Mouse (Mus musculus): Measurements from ENCODE around the gene Cd37.
"Not testable (repeated sequence)": the region's sequence is repeated elsewhere in the genome, so short reads cannot be mapped to it uniquely, and the experiment has no call there.

Cd37 gene

DNA sequence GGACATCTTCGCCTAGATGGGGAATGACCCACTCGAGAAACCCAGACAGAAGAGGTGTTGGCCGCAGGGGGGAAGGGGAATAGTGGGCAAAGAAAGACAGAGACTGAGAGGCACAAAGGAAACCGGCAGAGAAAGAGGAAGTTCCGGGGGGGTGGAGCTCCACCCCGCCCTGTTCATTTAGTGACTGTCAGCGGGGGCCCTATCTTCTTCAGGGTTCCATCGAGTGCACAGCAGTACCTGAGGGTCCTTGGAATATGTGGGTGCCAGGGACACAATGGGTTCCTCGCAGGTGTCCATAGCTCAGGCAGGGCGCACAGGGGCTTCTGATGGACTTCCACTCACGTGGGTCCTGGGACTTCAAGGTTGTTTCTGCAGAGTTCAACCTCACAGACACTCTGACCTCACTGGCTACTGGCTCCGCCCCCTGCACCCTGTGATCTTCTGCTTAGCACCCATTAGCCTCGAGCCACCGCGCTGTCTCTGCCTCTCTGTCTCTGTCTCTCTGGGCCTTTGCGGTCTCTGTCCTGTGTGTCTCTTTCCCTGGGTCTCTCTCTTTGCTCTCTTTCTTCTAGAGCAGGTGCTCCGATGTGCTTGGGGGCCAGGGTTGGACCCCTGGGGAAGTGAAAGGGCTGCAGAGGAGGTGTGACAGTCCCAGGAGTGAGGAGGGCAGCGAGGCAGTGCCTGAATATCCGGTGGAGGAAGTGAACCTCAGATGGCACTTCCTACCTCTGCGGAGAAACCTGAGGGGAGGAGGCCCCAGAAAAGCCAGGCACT is at the start of gene Cd37:
Gene Cd37, minus strand, starts transcription at position 393 of the 774 bp plus-strand sequence.
- peak; percentile 75 for DNase-seq (ENCODE audit: low read depth, low spot score)

DNA sequence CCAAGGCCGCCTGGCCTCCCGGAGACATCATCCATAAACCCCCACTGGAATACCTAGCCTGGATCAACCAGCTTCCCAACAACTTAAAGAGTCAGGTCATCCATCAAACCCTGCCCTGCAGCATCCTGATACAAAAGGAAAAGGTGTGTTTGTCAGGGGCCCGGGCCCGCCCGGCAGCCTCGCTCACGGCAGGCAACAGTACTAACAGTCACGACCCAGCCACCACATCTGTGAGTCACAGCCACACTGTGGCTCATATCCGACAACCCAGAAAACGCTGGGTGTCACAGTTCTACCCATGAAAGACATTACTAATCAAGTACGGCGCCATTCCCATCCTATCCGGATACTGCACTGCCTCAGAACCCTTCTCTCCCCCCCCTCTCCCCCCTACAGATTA is 47.6 kb upstream of the Cd37 start:
- DNase-seq (ENCODE audit: low read depth, low spot score) = no peak

DNA sequence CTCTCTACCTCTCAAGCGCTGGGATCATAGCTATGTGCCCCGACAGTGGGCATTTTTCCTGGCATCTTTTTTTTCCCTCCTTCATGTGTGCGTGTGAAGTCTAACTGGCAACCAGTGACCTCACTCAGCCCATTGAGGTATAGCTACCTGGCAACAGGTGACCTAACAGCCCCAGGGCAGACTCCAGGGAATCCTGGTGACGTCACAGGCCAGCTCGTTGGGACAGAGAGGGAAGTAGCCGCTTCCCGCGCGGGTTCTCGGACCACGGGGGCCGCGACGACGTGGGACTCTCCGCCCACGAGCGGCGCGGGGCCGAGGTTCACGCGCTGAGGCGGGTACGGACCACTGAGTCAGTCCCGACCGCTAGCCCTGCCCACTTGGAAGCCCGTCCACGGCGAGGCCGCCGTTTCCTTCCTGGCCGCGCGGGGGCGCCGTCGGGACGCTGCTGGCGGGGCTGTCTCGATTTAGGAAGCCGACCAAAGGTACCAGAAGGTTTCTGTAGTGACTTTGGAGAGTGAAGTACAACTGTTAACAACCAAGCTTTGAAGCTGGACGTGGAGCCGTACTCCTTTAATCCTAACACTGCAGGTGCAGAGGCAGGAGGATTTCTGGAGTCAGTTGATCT is 38.3 kb upstream of the Cd37 start, which contains the start of gene Slc6a21:
Gene Slc6a21, plus strand, starts transcription at position 378 of the 625 bp plus-strand sequence.
- peak; percentile 90 for DNase-seq (ENCODE audit: low read depth, low spot score)

DNA sequence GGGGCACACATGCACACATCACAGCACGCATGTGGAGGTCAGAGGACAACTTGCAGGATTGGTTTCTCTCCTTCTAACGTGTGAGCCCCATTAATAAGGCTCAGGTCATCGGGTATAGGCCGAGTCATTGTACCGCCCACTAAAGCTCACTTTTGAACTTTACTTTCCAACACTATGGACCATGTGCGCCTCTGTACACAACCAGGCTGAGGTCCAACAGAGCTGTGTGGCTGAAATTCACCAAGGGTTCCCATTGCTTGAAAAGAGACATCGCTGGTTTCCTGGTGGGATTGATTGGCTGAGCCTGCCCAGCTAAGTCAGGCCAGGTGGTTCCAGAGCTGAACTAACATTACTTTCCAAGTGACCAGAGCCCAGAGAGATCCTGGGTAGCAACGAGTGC is 34.8 kb upstream of the Cd37 start:
- DNase-seq (ENCODE audit: low read depth, low spot score) = no peak

DNA sequence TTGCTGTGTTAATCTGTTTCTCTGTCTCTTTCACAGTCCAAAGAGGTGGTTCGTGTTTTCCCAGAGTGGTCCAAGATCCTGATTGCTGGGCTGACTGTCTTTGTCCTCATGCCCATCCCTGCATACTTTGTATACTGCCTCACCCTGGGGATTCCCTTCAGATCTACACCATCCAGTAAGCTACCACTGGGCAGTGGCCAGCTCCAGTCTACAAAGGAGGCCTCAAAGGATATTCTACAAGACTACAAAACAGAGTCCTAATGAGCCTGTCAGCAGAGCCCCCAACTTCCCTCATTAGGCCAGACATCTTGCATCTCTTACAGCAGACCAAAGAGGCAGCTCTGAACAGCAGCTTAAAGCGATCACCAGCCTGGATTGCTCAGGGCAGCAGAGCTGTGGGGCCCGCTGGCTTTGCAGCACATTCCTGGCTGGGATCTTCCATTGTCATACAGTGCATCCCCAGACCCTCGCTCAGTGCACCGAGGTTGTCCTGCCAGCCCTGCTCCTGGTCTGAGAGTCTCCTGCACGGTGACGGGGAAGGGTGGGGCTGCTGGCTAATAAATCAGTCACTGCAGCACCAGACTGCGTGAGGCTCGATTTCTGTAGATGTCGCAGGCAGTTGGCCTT is 34.0 kb upstream of the Cd37 start:
- DNase-seq (ENCODE audit: low read depth, low spot score) = peak; percentile 76

DNA sequence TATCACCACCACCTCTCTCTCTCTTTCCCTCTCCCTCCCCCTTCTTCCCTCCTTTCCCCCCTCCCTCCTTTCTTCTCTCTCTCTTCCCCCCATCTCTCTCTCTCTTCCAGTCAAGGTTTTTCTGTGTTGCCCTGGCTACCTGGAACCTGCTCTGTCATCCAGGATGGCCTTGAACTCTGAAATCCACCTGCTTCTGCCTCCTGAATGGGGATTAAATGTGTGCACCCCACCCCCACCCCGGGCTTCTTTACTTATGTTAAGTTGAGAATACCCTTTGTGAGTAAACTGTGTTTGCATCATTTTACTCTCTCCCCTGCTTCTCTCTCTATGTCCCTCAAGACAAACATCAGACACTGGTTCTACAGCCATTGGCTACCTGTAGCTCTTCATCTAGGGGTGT is 26.6 kb upstream of the Cd37 start:
- no peak for DNase-seq (ENCODE audit: low read depth, low spot score)

DNA sequence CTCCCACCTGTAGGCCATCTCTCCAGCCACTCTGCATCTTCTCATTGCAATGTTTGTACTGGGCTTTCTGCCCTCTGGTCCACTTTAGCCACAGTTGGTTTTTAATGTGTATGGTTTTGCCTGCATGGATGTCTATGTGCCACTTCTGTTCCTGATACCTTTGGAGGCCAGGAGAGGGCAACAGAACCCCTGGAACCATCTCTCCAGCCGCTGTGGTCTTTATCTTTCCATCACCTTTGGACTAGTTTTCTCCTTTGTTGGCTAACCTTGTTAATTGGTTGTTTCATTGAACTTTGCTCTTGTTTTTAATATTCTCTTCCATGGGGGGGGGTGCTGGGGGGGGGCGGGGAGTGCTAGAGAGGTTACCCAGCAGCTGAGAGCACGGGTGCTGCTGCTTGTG is 25.4 kb upstream of the Cd37 start:
- DNase-seq (ENCODE audit: low read depth, low spot score) = no peak

DNA sequence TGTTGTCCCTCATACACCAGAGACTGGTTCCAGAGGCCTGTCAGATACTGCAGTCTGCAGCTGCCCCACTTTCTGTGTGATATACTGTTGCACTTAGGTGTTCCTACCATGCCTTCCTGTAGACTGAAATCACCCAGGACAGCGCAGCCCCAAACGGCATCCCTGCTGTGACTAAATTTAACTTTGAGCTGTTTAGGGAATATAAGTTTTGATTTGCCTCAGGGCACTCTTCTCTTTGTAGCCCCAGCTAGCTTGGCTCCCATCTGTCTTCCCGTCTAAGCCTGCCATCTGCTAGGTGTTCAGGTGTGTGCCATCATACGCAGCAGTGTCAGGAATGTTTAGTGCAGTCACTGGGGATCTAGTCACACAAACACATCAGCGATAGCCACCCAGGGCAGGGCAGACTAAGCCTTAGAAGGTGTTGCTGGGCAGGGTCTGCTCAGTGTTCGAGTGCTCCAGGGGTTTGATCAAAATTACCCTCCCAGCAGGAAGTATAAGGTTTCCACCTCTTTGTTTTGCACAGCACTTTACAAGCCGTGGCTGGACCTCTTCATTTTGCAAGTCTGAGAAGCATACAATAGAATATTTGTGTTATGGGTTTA is 24.2 kb upstream of the Cd37 start:
- no peak for DNase-seq (ENCODE audit: low read depth, low spot score)

DNA sequence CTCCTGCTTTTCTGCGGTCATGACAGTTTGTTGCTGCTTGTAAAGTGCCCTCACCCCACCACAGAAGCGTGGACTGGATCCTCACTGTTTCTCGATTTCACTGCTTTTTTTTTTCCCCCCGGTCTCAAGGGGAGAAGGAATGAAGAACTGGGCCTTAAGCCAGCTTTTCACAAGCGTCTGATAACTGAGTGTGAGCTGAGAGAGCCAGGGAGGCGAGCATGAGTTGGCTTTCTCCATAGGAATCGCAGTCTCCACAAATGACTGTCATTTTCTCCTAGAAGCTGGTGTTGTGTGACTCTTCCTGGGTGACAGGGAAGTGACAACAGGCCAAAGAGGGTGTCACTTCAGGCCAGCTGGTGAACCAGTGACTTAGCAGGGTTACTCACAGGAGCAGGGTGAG is 23.4 kb upstream of the Cd37 start:
- no peak for DNase-seq (ENCODE audit: low read depth, low spot score)

DNA sequence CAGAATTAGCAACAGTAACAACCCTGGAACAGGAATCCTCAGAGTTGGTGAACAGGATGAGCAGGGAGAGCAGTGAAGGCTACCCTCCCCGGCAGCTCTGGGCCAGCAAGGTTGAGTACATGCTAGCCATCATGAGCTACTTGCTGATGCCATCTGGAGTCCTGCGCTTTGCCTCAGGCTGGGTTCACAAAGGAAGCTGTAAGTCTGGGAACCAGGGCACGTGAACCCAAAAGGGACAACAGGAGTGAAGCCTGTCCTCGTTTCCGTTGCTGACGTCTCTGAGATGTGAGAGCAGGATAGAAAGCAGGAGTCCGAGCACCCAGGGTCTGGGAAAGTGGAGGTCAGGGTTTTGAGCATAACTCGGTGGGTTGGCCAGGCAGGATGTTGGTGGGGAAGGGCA is 20.4 kb upstream of the Cd37 start:
- no peak for DNase-seq (ENCODE audit: low read depth, low spot score)

DNA sequence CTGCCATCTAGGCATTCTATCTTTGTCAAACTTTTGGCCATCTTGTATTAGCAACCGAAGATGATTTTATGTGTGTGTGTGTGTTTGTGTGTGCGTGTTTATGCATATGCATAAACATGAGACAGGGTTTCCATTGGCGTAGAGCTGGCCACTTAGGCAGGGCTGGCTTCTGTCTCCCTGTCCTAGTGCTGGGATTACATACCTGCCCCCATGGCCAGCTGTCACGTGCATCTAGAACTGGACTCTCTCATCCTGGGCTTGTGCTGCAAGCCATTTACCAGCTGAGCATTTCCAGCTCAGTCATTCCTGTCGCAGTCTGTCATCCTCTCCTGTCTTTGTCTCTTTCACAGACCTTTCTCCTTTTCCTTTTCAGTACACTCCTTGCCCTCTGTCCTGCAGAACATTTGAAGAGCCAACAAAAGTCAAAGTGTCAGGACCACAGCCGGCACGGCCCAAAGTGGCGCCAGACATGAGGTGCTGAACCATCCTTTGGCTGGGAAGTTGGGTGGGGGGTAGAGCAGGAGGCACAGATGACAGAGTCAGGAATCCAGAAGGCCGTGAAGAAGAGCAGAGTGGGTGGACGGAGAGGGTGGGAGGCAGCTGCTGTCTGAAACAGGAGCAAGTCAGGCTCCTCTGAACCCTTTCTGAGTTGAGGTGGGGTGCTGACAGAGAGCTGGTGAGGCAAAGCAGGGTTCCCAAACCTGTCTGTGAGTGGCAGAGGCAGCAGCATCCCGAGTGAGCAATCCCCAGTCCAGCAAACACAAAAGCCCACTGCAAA is 18.3 kb upstream of the Cd37 start:
- DNase-seq (ENCODE audit: low read depth, low spot score) = peak; percentile 35

DNA sequence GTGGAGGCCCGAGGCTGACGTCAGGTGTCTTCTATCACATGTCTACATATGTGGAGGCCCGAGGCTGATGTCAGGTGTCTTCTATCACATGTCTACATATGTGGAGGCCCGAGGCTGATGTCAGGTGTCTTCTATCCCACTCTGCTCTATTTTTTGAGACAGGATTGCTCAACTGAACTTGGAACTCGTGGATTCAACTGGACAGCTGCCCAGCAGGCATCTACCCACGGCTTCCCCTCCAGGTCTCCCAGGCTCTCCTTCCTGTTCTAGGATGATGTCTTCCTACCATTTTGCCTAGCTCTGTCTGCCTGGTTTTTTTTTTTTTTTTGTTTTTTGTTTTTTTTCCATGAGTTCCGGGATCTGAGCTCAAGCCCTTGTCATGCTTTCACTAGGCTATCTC is 16.9 kb upstream of the Cd37 start:
- DNase-seq (ENCODE audit: low read depth, low spot score) = not testable (repeated sequence)

DNA sequence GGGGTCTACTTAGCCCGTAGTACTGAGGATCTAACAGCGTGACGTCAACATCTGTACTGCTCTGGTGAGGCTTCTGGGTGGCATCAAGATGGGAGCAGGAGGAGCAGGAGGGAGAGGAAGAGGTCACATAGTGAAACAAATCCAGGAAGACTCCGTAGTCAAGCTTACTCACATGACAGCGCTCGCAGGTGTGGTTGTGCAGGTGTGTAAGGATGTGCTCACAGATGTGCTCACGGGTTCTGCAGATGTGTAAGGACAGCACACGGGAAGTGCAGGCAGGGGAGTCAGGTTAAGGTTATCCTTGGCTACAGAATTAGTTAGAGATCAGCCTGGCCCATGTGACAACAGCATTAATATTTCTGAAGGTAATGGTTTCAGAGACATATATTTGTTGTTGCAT is 14.9 kb upstream of the Cd37 start:
- DNase-seq (ENCODE audit: low read depth, low spot score) = no peak

DNA sequence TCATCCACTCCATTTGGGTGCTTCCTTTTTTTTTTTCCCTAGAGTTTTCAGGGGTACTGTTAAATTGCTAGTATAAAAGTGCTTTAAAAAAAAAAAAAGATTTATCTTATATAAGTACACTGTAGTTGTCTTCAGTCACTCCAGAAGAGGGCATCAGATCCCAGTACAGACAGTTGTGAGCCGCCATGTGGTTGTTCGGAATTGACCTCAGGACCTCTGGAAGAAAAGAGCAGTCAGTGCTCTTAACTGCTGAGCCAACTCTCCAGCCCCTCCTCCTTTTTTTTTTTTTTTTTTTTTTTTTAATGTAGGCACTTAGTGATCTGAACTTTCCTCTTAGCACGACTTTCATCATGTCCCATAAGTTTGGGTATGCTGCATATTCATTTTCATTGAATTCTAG is 8.8 kb upstream of the Cd37 start:
- DNase-seq (ENCODE audit: low read depth, low spot score) = no peak

DNA sequence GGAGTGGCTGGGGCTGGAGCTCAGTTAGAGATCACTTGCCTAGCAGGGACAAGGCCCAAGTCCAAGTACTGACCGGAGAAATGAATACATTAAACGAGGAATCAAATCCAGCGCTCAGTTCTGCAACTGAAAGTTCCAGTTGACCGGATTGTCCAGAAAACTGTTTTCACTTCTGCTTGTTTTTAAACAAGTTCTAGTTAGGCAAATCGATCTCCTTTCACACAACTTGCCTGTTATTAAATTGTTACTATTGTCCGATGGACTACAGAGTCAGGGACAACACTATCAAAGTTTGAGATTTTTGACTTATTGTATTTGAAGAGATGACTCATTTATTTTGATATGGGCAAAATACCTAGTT is 2.5 kb upstream of the Cd37 start:
- no peak for DNase-seq (ENCODE audit: low read depth, low spot score)

DNA sequence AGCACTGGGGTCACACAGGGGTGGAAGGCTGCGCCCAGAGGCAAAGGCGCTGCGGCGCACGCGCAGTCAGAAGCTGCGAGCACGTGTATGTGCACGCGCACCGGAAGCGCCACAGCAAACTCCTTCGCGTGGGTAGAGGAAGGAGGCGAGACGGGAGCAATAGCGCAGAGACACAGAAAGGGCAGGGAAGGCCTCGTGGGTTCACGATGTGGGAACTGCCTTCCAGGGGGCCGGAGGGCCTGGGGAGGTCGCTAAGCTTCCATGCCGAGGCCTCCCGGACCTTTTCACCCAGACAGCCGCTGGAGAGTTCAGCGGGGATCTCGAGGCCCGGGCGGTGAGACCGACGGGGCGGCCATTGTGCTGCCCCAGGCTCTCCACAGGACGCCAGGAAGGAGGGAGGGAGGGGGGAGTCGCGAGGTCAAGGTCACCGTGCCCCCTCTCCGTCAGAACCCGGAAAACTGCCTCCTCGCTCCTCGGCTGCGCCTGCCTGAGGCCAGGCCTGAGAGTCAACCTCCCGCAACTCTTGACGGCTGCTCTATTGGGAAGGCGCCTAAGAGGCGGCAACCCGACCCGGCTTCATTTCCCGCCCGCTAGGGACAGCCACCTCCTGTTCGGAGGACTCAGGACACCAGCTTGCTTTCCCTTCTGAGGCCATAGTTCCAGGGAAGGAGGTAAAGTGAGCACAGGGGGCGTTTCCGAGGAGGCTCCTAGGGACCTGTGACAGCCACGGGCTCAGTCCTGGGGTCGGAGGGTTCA is 1.9 kb upstream of the Cd37 start, which contains the start of gene Slc6a16:
Gene Slc6a16, plus strand, starts transcription at position 453 of the 756 bp plus-strand sequence.
- DNase-seq (ENCODE audit: low read depth, low spot score) = peak; percentile 97

DNA sequence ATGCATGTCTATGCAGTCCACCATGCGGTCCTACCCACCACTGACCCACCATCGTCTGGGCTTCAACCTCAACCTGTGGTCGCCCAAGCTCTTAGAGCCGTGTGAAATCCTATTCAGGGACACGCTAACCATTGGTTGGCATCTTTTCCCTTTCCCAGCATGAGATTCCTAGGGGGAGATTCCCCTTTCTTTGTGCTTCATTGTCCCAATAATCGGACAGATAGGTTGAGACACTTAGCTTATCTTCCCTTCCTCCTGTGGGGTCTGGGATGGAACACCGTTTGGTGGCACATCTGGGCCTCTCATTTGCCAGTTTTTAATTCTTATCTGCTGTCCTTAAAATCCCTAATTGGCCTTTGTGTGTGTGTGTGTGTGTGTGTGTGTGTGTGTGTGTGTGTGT is 1.2 kb upstream of the Cd37 start:
- peak; percentile 23 for DNase-seq (ENCODE audit: low read depth, low spot score)

DNA sequence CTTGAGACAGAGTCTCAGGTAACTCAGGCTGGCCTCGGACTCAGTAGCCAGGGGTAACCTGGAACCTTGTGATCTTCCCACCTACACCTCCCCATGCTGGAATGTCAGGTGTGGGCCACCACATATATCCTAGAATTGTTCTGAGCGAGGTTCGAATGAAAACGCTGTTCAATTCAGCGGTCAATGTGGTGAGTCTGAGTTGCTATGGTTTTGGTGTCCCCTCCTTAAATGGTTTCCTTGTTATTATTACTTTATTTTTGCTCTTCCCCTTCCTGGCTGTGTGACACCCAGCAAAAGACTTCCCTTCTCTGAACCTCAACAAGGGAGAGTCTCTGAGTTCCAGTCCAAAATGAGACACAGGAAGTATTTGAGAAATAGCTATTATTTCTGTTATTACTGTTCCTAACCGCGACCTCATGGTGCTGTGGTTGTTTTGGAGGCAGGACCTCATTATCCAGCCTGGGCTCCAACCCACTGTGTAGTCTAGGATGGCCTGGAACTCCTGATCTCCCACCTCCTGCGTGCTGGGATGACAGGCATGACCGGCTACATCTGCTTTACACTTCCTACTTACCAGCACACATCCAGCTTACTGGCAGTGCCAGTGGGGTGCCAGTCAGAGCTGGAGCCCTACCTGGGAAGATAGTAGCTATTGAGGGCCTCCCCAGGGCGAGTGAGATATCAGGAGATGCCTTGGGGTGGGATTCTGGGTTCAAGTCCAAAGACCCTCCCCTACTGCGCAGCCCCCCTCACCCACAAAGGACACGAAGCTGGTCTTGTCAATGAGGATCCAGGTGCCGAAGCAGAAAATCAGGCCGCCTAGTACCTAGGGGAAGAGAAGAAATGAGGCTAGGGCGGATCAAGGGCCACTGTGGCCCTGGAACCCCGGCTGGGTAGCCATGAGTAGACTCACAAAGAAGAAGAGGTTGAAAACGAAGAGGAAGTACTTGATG is 892 bp downstream of the Cd37 start:
- no peak for DNase-seq (ENCODE audit: low read depth, low spot score)

DNA sequence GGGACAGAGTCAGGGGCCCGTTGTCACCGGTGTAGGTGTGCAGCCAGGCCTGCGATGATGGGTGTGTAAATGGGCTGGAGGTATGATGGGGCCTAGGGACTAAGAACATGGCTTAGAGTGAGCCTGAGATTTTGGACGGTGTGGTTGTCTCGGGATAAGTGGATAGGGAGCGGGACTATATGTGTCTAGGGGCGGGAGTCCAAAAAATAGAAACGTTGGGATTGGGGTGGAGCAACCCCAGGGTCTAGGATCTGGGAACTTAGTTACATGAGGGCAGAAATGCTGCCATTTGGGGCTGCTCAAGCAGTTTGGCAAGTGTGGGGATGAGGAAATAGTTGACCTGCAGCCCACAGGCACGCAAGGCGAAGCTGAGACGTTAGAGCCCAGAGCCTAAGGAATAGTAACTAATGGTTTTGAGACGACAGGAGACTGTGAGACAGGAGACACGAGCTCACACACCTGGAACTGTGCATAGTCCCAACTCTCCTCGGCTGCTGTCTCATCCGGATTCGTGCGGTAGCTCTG is 3.2 kb downstream of the Cd37 start:
- no peak for DNase-seq (ENCODE audit: low read depth, low spot score)
